Mouse (Mus musculus): ENCODE results near the gene Armc2. TPM values are rescaled to one million over a fixed set of nuclear protein-coding genes. Genes with fewer than 3 reads are reported as not detected.

Gene Armc2
- total and polyA plus RNA-seq, 3 experiments = 0.34 to 0.99 (median 0.90) TPM

- Histone ChIP-seq H3K4me3 (replicated peaks in 1 of 3; ENCODE audit: low read depth in 2 of 3, low read length in 2 of 3, poor library complexity in 1 of 3) (no peak overlapping the region), H3K4me1 (ENCODE audit: control insufficient read depth in 1 of 2, insufficient read depth in 2 of 2) (peaks cover 0 to 27% of the 10 kb centered on the region in 2 experiments; a peak in 2 of 4 replicates), H3K36me3 (replicated peaks in 1 of 2; ENCODE audit: control insufficient read depth in 1 of 2, insufficient read depth in 1 of 2, low read length in 1 of 2) (no peaks in the 10 kb centered on the region), H3K27ac (ENCODE audit: insufficient read depth, low read depth) (no peak overlapping the region), H3K27me3 (replicated peaks) (no peaks in the 10 kb centered on the region), H3K9ac (ENCODE audit: insufficient read depth, low read depth) (no peak overlapping the region), H3K4me2 (ENCODE audit: insufficient read depth, low read depth, poor library complexity, severe bottlenecking) (no peak overlapping the region), H3K79me2 (replicated peaks; ENCODE audit: control insufficient read depth, extremely low read depth, insufficient read depth, poor library complexity, severe bottlenecking) (no peaks in the 10 kb centered on the region), H3K9me3 (replicated peaks; ENCODE audit: low read length) (no peaks in the 10 kb centered on the region)
- in situ Hi-C loops (cut with MboI; ENCODE audit: low pct_ligation_motif_present, low pct_unique_long_range_greater_than_20kb, low sequenced_read_pairs) = no loop called here
- dilution Hi-C loops (cut with MboI; ENCODE audit: extremely low pct_ligation_motif_present, extremely low pct_unique_long_range_greater_than_20kb, low sequenced_read_pairs) = no loop called here
- no peak for DNase-seq (ENCODE audit: extremely low read depth)
- TF ChIP-seq MYC (IDR thresholded peaks at IDR 0.05; ENCODE audit: low read depth, low read length) (no peak), ZNF384 (IDR thresholded peaks at IDR 0.05; ENCODE audit: low read depth, low read length) (no peak), E2F4 (IDR thresholded peaks at IDR 0.05; ENCODE audit: insufficient replicate concordance, low read depth, low read length) (no peak), ZKSCAN1 (IDR thresholded peaks at IDR 0.05; ENCODE audit: borderline replicate concordance, low read depth, low read length) (no peak)
These were observed 152.0 kb downstream of the Armc2 start for GRCm38 (mm10) chr10:41866069-41866837.

Other genes starting within 250 kb of the Armc2 start
- 14.1 TPM in 2 replicates for gene Cep57l1, start 208.6 kb downstream of the Armc2 start, total RNA-seq (2012; rRNA removed)
- gene Cep57l1, start 208.6 kb downstream of the Armc2 start, total RNA-seq (2014; rRNA removed) = 28.1 and 29.2 TPM in 2 replicates
- gene Cep57l1, start 208.6 kb downstream of the Armc2 start, polyA plus RNA-seq (2012; ENCODE audit: insufficient read length, low read depth) = 19.4 and 19.8 TPM in 2 replicates
- 9.6 and 10.4 TPM in 2 replicates for gene Sesn1, start 208.5 kb downstream of the Armc2 start, total RNA-seq (2012; rRNA removed)
- gene Sesn1, start 208.5 kb downstream of the Armc2 start, total RNA-seq (2014; rRNA removed) = 27.8 and 30.8 TPM in 2 replicates
- gene Sesn1, start 208.5 kb downstream of the Armc2 start, polyA plus RNA-seq (2012; ENCODE audit: insufficient read length, low read depth) = 22.0 and 23.5 TPM in 2 replicates

Data from CH12.LX (cell line).